Mouse (Mus musculus) heart, embryonic 15.5 days (tissue): ENCODE results near the gene Gm9913. TPM values are rescaled to one million over a fixed set of nuclear protein-coding genes. Genes with fewer than 3 reads are reported as not detected.

Experiments used
- ATAC-seq: fragments of 200-750 bp; cut with Nextera tagmentation; replicated peaks from 2 replicates; pipeline ENCODE4 v1.8.0; 2017; ENCODE audit warnings: low read depth, moderate TSS enrichment; ENCODE audit not compliant: insufficient number of reproducible peaks, insufficient read depth, low FRiP score
- H3K27ac ChIP-seq: fragments of 300-500 bp; sonication (generic); 2 replicates; pipeline ENCODE4 v1.5.1; 2015; ENCODE audit warnings: mild to moderate bottlenecking, inconsistent platforms
- H3K27me3 ChIP-seq: fragments of 300-500 bp; sonication (generic); 2 replicates; pipeline ENCODE4 v1.6.1; 2015; ENCODE audit warnings: inconsistent platforms
- H3K36me3 ChIP-seq: fragments of 300-500 bp; sonication (generic); 2 replicates; pipeline ENCODE4 v1.6.1; 2015; ENCODE audit warnings: mild to moderate bottlenecking, inconsistent platforms
- H3K4me1 ChIP-seq: fragments of 300-500 bp; sonication (generic); replicated peaks from 2 replicates; pipeline ENCODE4 v1.6.1; 2015; ENCODE audit warnings: inconsistent platforms
- H3K4me2 ChIP-seq: fragments of 300-500 bp; sonication (generic); 2 replicates; pipeline ENCODE4 v1.6.1; 2015; ENCODE audit warnings: inconsistent platforms, mild to moderate bottlenecking, moderate library complexity
- H3K4me3 ChIP-seq: fragments of 300-500 bp; sonication (generic); 2 replicates; pipeline ENCODE4 v1.5.1; 2015; ENCODE audit warnings: mild to moderate bottlenecking, inconsistent platforms
- H3K9ac ChIP-seq: fragments of 300-500 bp; sonication (generic); 2 replicates; pipeline ENCODE4 v1.6.1; 2015; ENCODE audit warnings: mild to moderate bottlenecking, inconsistent platforms
- H3K9me3 ChIP-seq: fragments of 300-500 bp; sonication (generic); replicated peaks from 2 replicates; pipeline ENCODE4 v1.6.1; 2016; ENCODE audit warnings: inconsistent platforms
- WGBS: fragments of 180-500 bp; shearing (Covaris S2); methylation state at CpG from one replicate; pipeline ENCODE4 v1.1.7; 2015; ENCODE audit warnings: mixed read lengths; 5-methylcytosine and 5-hydroxymethylcytosine counted together
- polyA plus RNA-seq: library from polyadenylated mRNA; unstranded; fragments of >200 nt; fragmentation: Nextera tagmentation; extraction: Ambion mirVana; gene quantifications from 2 replicates; pipeline ENCODE4 v1.2.1, GENCODE M21; 2015

Gene Gm9913
- polyA plus RNA-seq, 1 experiment from 2014 or later = 0.23 TPM

GRCm38 (mm10) chr2:125480057-125480456 is 24.8 kb upstream of the Gm9913 start:
- WGBS = 54% methylated on average over 5 of the region's 5 CpGs
- no peaks in the 10 kb centered on the region for H3K9me3 ChIP-seq
- H3K9ac ChIP-seq = no peak overlapping the region
- no peaks in the 10 kb centered on the region for H3K27me3 ChIP-seq
- H3K4me2 ChIP-seq = no peak overlapping the region
- peaks cover 18% of the 10 kb centered on the region for H3K4me1 ChIP-seq
- H3K36me3 ChIP-seq = no peaks in the 10 kb centered on the region
- H3K27ac ChIP-seq = peak overlapping the region; percentile 37; the same call in 1 of the 2 replicates
- no peak overlapping the region for H3K4me3 ChIP-seq
- no peak for ATAC-seq

GRCm38 (mm10) chr2:125481116-125481515 is 23.8 kb upstream of the Gm9913 start:
- Histone ChIP-seq H3K4me1 (peaks cover 18% of the 10 kb centered on the region), H3K9me3 (no peaks in the 10 kb centered on the region), H3K4me3 (no peak overlapping the region), H3K27ac (no peak overlapping the region), H3K36me3 (no peaks in the 10 kb centered on the region), H3K9ac (no peak overlapping the region), H3K27me3 (no peaks in the 10 kb centered on the region), H3K4me2 (no peak overlapping the region)
- no peak for ATAC-seq
- WGBS = 78% methylated on average over 4 of the region's 4 CpGs

GRCm38 (mm10) chr2:125481531-125482317 is 23.2 kb upstream of the Gm9913 start:
- H3K27ac ChIP-seq = no peak overlapping the region
- no peak overlapping the region for H3K9ac ChIP-seq
- H3K9me3 ChIP-seq = no peaks in the 10 kb centered on the region
- no peak overlapping the region for H3K4me3 ChIP-seq
- ATAC-seq = no peak
- H3K36me3 ChIP-seq = no peaks in the 10 kb centered on the region
- H3K4me2 ChIP-seq = no peak overlapping the region
- no peaks in the 10 kb centered on the region for H3K27me3 ChIP-seq
- WGBS = 84% methylated on average over 9 of the region's 9 CpGs
- H3K4me1 ChIP-seq = peaks cover 18% of the 10 kb centered on the region

- H3K27ac ChIP-seq = peak overlapping the region; percentile 33; the same call in 1 of the 2 replicates
- no peak overlapping the region for H3K4me3 ChIP-seq
- no peaks in the 10 kb centered on the region for H3K27me3 ChIP-seq
- no peak overlapping the region for H3K4me2 ChIP-seq
- H3K9ac ChIP-seq = no peak overlapping the region
- no peaks in the 10 kb centered on the region for H3K9me3 ChIP-seq
- H3K36me3 ChIP-seq = no peaks in the 10 kb centered on the region
- no peak for ATAC-seq
- peaks cover 19% of the 10 kb centered on the region for H3K4me1 ChIP-seq
These were observed 20.7 kb upstream of the Gm9913 start for GRCm38 (mm10) chr2:125484164-125484563.

GRCm38 (mm10) chr2:125484910-125485309 is 20.0 kb upstream of the Gm9913 start:
- no peaks in the 10 kb centered on the region for H3K36me3 ChIP-seq
- no peaks in the 10 kb centered on the region for H3K9me3 ChIP-seq
- H3K9ac ChIP-seq = no peak overlapping the region
- no peak for ATAC-seq
- no peak overlapping the region for H3K4me3 ChIP-seq
- 68% methylated on average over 9 of the region's 9 CpGs for WGBS
- no peaks in the 10 kb centered on the region for H3K27me3 ChIP-seq
- H3K27ac ChIP-seq = peak overlapping the region; percentile 33; the same call in 1 of the 2 replicates
- H3K4me1 ChIP-seq = peaks cover 18% of the 10 kb centered on the region
- no peak overlapping the region for H3K4me2 ChIP-seq

GRCm38 (mm10) chr2:125489979-125490378 is 14.9 kb upstream of the Gm9913 start:
- H3K4me1 ChIP-seq = peaks cover 17% of the 10 kb centered on the region
- no peak overlapping the region for H3K27ac ChIP-seq
- H3K9ac ChIP-seq = no peak overlapping the region
- H3K36me3 ChIP-seq = no peaks in the 10 kb centered on the region; the same call in 1 of the 2 replicates
- no peak overlapping the region for H3K4me3 ChIP-seq
- no peak for ATAC-seq
- 86% methylated on average over 1 of the region's 1 CpGs for WGBS
- H3K4me2 ChIP-seq = no peak overlapping the region
- no peaks in the 10 kb centered on the region for H3K9me3 ChIP-seq
- no peaks in the 10 kb centered on the region for H3K27me3 ChIP-seq

GRCm38 (mm10) chr2:125492050-125492900 is 12.6 kb upstream of the Gm9913 start:
- Histone ChIP-seq H3K9me3 (no peaks in the 10 kb centered on the region), H3K36me3 (no peaks in the 10 kb centered on the region; the same call in 1 of the 2 replicates), H3K4me3 (no peak overlapping the region), H3K27ac (peak overlapping the region; percentile 39), H3K9ac (no peak overlapping the region), H3K4me1 (peaks cover 19% of the 10 kb centered on the region), H3K27me3 (no peaks in the 10 kb centered on the region), H3K4me2 (no peak overlapping the region)
- 55% methylated on average over 15 of the region's 15 CpGs for WGBS
- ATAC-seq = no peak

- H3K4me3 ChIP-seq = no peak overlapping the region
- 93% methylated on average over 2 of the region's 2 CpGs for WGBS
- ATAC-seq = no peak
These were observed 10.6 kb upstream of the Gm9913 start for GRCm38 (mm10) chr2:125494291-125494690.

GRCm38 (mm10) chr2:125494831-125495812 is 9.8 kb upstream of the Gm9913 start:
- 55% methylated on average over 20 of the region's 20 CpGs for WGBS
- ATAC-seq = no peak

More at GRCm38 (mm10) chr2:125494291-125494690, 10.6 kb upstream of the Gm9913 start:
- Histone ChIP-seq H3K4me2 (no peak overlapping the region), H3K36me3 (no peaks in the 10 kb centered on the region; the same call in 1 of the 2 replicates), H3K27me3 (no peaks in the 10 kb centered on the region), H3K4me1 (peaks cover 16% of the 10 kb centered on the region), H3K9me3 (no peaks in the 10 kb centered on the region), H3K9ac (no peak overlapping the region), H3K27ac (no peak overlapping the region)

GRCm38 (mm10) chr2:125496696-125497095 is 8.2 kb upstream of the Gm9913 start:
- H3K9me3 ChIP-seq = no peaks in the 10 kb centered on the region
- H3K4me1 ChIP-seq = peaks cover 16% of the 10 kb centered on the region
- no peaks in the 10 kb centered on the region; the same call in 1 of the 2 replicates for H3K36me3 ChIP-seq
- no peak for ATAC-seq
- H3K27me3 ChIP-seq = no peaks in the 10 kb centered on the region
- H3K4me2 ChIP-seq = no peak overlapping the region
- H3K4me3 ChIP-seq = no peak overlapping the region
- no peak overlapping the region for H3K27ac ChIP-seq
- no peak overlapping the region for H3K9ac ChIP-seq
- WGBS = 86% methylated on average over 5 of the region's 5 CpGs

More at GRCm38 (mm10) chr2:125494831-125495812, 9.8 kb upstream of the Gm9913 start:
- H3K4me2 ChIP-seq = no peak overlapping the region
- H3K4me3 ChIP-seq = no peak overlapping the region
- peak overlapping the region; percentile 6 for H3K27ac ChIP-seq
- H3K9me3 ChIP-seq = no peaks in the 10 kb centered on the region
- peaks cover 16% of the 10 kb centered on the region for H3K4me1 ChIP-seq
- H3K36me3 ChIP-seq = no peaks in the 10 kb centered on the region; the same call in 1 of the 2 replicates
- no peaks in the 10 kb centered on the region for H3K27me3 ChIP-seq
- H3K9ac ChIP-seq = no peak overlapping the region
